Mouse (Mus musculus): ENCODE results near the gene Vps16. TPM values are rescaled to one million over a fixed set of nuclear protein-coding genes. Genes with fewer than 3 reads are reported as not detected.

The Vps16 gene
- polyA plus RNA-seq, 1 experiment = 124 TPM

GRCm38 (mm10) chr2:130452266-130452665 lies 28.1 kb downstream of the Vps16 start:
- Histone ChIP-seq H3K4me3 (ENCODE audit: insufficient read depth, low read length) (peak overlapping the region; percentile 33), H3K27ac (ENCODE audit: insufficient read depth, low read depth, low read length) (peak overlapping the region; percentile 34), H3K4me1 (ENCODE audit: control insufficient read depth, insufficient read depth, low read length) (peaks cover 28% of the 10 kb centered on the region)
- TF ChIP-seq CTCF (IDR thresholded peaks at IDR 0.05; ENCODE audit: low read depth, low read length) (no peak), POLR2A (IDR thresholded peaks at IDR 0.05; ENCODE audit: borderline replicate concordance, low read depth, low read length) (no peak)

GRCm38 (mm10) chr2:130453421-130453820 lies 29.3 kb downstream of the Vps16 start:
- TF ChIP-seq CTCF (IDR thresholded peaks at IDR 0.05; ENCODE audit: low read depth, low read length) (no peak), POLR2A (IDR thresholded peaks at IDR 0.05; ENCODE audit: borderline replicate concordance, low read depth, low read length) (no peak)
- Histone ChIP-seq H3K27ac (ENCODE audit: insufficient read depth, low read depth, low read length) (peak overlapping the region; percentile 94), H3K4me3 (ENCODE audit: insufficient read depth, low read length) (peak overlapping the region; percentile 59), H3K4me1 (ENCODE audit: control insufficient read depth, insufficient read depth, low read length) (peaks cover 30% of the 10 kb centered on the region)

- Histone ChIP-seq H3K4me3 (ENCODE audit: insufficient read depth, low read length) (no peak overlapping the region), H3K4me1 (ENCODE audit: control insufficient read depth, insufficient read depth, low read length) (peaks cover 30% of the 10 kb centered on the region), H3K27ac (ENCODE audit: insufficient read depth, low read depth, low read length) (no peak overlapping the region)
- TF ChIP-seq CTCF (IDR thresholded peaks at IDR 0.05; ENCODE audit: low read depth, low read length) = no peak
- TF ChIP-seq POLR2A (IDR thresholded peaks at IDR 0.05; ENCODE audit: borderline replicate concordance, low read depth, low read length) = no peak
Observed at GRCm38 (mm10) chr2:130454748-130455370, 30.7 kb downstream of the Vps16 start.

GRCm38 (mm10) chr2:130457871-130458270 lies 33.7 kb downstream of the Vps16 start:
- TF ChIP-seq POLR2A (IDR thresholded peaks at IDR 0.05; ENCODE audit: borderline replicate concordance, low read depth, low read length) (no peak), CTCF (IDR thresholded peaks at IDR 0.05; ENCODE audit: low read depth, low read length) (no peak)
- Histone ChIP-seq H3K4me1 (ENCODE audit: control insufficient read depth, insufficient read depth, low read length) (peaks cover 35% of the 10 kb centered on the region), H3K27ac (ENCODE audit: insufficient read depth, low read depth, low read length) (no peak overlapping the region), H3K4me3 (ENCODE audit: insufficient read depth, low read length) (no peak overlapping the region)

- H3K4me1 ChIP-seq (ENCODE audit: control insufficient read depth, insufficient read depth, low read length) = peaks cover 28% of the 10 kb centered on the region
- no peak for TF ChIP-seq POLR2A (IDR thresholded peaks at IDR 0.05; ENCODE audit: borderline replicate concordance, low read depth, low read length)
- no peak for TF ChIP-seq CTCF (IDR thresholded peaks at IDR 0.05; ENCODE audit: low read depth, low read length)
- H3K4me3 ChIP-seq (ENCODE audit: insufficient read depth, low read length) = no peak overlapping the region
- H3K27ac ChIP-seq (ENCODE audit: insufficient read depth, low read depth, low read length) = no peak overlapping the region
Observed at GRCm38 (mm10) chr2:130459576-130459975, 35.4 kb downstream of the Vps16 start.

- no peak for TF ChIP-seq CTCF (IDR thresholded peaks at IDR 0.05; ENCODE audit: low read depth, low read length)
- Histone ChIP-seq H3K4me1 (ENCODE audit: control insufficient read depth, insufficient read depth, low read length) (peaks cover 27% of the 10 kb centered on the region), H3K4me3 (ENCODE audit: insufficient read depth, low read length) (no peak overlapping the region), H3K27ac (ENCODE audit: insufficient read depth, low read depth, low read length) (no peak overlapping the region)
Observed at GRCm38 (mm10) chr2:130461287-130462071, 37.3 kb downstream of the Vps16 start.

GRCm38 (mm10) chr2:130466438-130466837 lies 42.3 kb downstream of the Vps16 start:
- Histone ChIP-seq H3K4me3 (ENCODE audit: insufficient read depth, low read length) (no peak overlapping the region), H3K4me1 (ENCODE audit: control insufficient read depth, insufficient read depth, low read length) (peaks cover 34% of the 10 kb centered on the region), H3K27ac (ENCODE audit: insufficient read depth, low read depth, low read length) (no peak overlapping the region)
- no peak for TF ChIP-seq CTCF (IDR thresholded peaks at IDR 0.05; ENCODE audit: low read depth, low read length)
- TF ChIP-seq POLR2A (IDR thresholded peaks at IDR 0.05; ENCODE audit: borderline replicate concordance, low read depth, low read length) = no peak

- no peak overlapping the region for H3K27ac ChIP-seq (ENCODE audit: insufficient read depth, low read depth, low read length)
- H3K4me3 ChIP-seq (ENCODE audit: insufficient read depth, low read length) = no peak overlapping the region
- no peak for TF ChIP-seq CTCF (IDR thresholded peaks at IDR 0.05; ENCODE audit: low read depth, low read length)
- no peak for TF ChIP-seq POLR2A (IDR thresholded peaks at IDR 0.05; ENCODE audit: borderline replicate concordance, low read depth, low read length)
- peaks cover 41% of the 10 kb centered on the region for H3K4me1 ChIP-seq (ENCODE audit: control insufficient read depth, insufficient read depth, low read length)
Observed at GRCm38 (mm10) chr2:130469366-130469765, 45.2 kb downstream of the Vps16 start.

- TF ChIP-seq POLR2A (IDR thresholded peaks at IDR 0.05; ENCODE audit: borderline replicate concordance, low read depth, low read length) = no peak
- TF ChIP-seq CTCF (IDR thresholded peaks at IDR 0.05; ENCODE audit: low read depth, low read length) = no peak
- H3K4me3 ChIP-seq (ENCODE audit: insufficient read depth, low read length) = no peak overlapping the region
- H3K4me1 ChIP-seq (ENCODE audit: control insufficient read depth, insufficient read depth, low read length) = peaks cover 39% of the 10 kb centered on the region
- H3K27ac ChIP-seq (ENCODE audit: insufficient read depth, low read depth, low read length) = no peak overlapping the region
Observed at GRCm38 (mm10) chr2:130469935-130470334, 45.8 kb downstream of the Vps16 start.

- peaks cover 49% of the 10 kb centered on the region for H3K4me1 ChIP-seq (ENCODE audit: control insufficient read depth, insufficient read depth, low read length)
- peak overlapping the region; percentile 49 for H3K4me3 ChIP-seq (ENCODE audit: insufficient read depth, low read length)
- peak overlapping the region; percentile 89 for H3K27ac ChIP-seq (ENCODE audit: insufficient read depth, low read depth, low read length)
- TF ChIP-seq POLR2A (IDR thresholded peaks at IDR 0.05; ENCODE audit: borderline replicate concordance, low read depth, low read length) (no peak), CTCF (IDR thresholded peaks at IDR 0.05; ENCODE audit: low read depth, low read length) (no peak)
Observed at GRCm38 (mm10) chr2:130472908-130473510, 48.9 kb downstream of the Vps16 start.
